Mouse (Mus musculus) lung, postnatal 0 days (tissue): ENCODE data around the gene Pcbp4. TPM values are rescaled to one million over a fixed set of nuclear protein-coding genes. Genes with fewer than 3 reads are reported as not detected.

Source experiments
- ATAC-seq: fragments of 200-750 bp; cut with Nextera tagmentation; 2 replicates; pipeline ENCODE4 v1.8.0; 2017; ENCODE audit warnings: moderate library complexity
- DNase-seq: peaks from one replicate; pipeline ENCODE4 v3.0.0-alpha.2; 2016; ENCODE audit warnings: low spot score
- H3K27ac ChIP-seq: fragments of 300-500 bp; sonication (generic); 2 replicates; pipeline ENCODE4 v1.5.1; 2014; ENCODE audit warnings: antibody characterized with exemption, mild to moderate bottlenecking, low read length, mixed read lengths
- H3K27me3 ChIP-seq: fragments of 300-500 bp; sonication (generic); replicated peaks from 2 replicates; pipeline ENCODE4 v1.6.1; 2014; ENCODE audit warnings: low read length, mixed read lengths; ENCODE audit not compliant: insufficient read depth
- H3K36me3 ChIP-seq: fragments of 300-500 bp; sonication (generic); 2 replicates; pipeline ENCODE4 v1.6.1; 2014; ENCODE audit warnings: low read length, mixed read lengths; ENCODE audit not compliant: insufficient read depth
- H3K4me1 ChIP-seq: fragments of 300-500 bp; sonication (generic); 2 replicates; pipeline ENCODE4 v1.6.1; 2014; ENCODE audit warnings: antibody characterized with exemption, low read depth, low read length, mixed read lengths; ENCODE audit not compliant: insufficient read depth
- H3K4me2 ChIP-seq: fragments of 300-500 bp; sonication (generic); replicated peaks from 2 replicates; pipeline ENCODE4 v1.6.1; 2014; ENCODE audit warnings: low read depth, mild to moderate bottlenecking, low read length, moderate library complexity, mixed read lengths
- H3K4me3 ChIP-seq: fragments of 300-500 bp; sonication (generic); 2 replicates; pipeline ENCODE4 v1.5.1; 2014; ENCODE audit warnings: low read depth, low read length
- H3K9ac ChIP-seq: fragments of 300-500 bp; sonication (generic); replicated peaks from 2 replicates; pipeline ENCODE4 v1.6.1; 2014; ENCODE audit warnings: low read depth, mild to moderate bottlenecking
- H3K9me3 ChIP-seq: fragments of 300-500 bp; sonication (generic); 2 replicates; pipeline ENCODE4 v1.6.1; 2016; ENCODE audit warnings: low read length, mixed read lengths
- CTCF ChIP-seq: IDR thresholded peaks from 2 replicates; pipeline ENCODE4 v1.5.1; 2016; ENCODE audit warnings: antibody characterized with exemption, mild to moderate bottlenecking
- EP300 ChIP-seq: IDR thresholded peaks from 2 replicates; pipeline ENCODE4 v1.6.1; 2016; ENCODE audit warnings: antibody characterized with exemption, mild to moderate bottlenecking, control low read depth
- WGBS: fragments of 180-500 bp; shearing (Covaris S2); extraction: QIAGEN DNeasy Blood & Tissue Kit; methylation state at CpG from one replicate; pipeline ENCODE4 v1.1.7; 2014; 5-methylcytosine and 5-hydroxymethylcytosine counted together
- polyA plus RNA-seq: library from polyadenylated mRNA; unstranded; fragments of >200 nt; fragmentation: Nextera tagmentation; extraction: Ambion mirVana; gene quantifications from 2 replicates; pipeline ENCODE4 v1.2.1, GENCODE M21; 2015

Gene Pcbp4
- polyA plus RNA-seq, 1 experiment from 2014 or later, result 29.4 TPM

DNA sequence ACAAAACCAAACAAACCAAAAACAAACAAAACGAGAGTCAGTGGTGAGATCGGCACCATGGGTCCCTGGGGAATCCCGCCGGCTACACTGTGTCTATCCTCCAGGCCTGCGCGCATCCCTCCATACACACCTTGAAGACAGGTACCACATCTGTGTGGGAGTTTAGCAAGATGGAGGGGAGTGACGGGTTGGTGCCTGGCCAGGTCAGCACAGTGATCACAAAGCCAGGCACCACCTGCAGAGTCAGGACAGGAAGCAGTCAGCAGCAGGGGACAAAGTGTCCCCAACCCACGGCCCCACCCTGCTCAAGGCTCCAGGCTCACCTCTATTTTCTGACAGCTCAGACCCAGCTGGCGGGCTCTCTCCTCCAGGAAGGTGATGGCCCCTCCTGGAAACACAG, 16.5 kb upstream of the Pcbp4 start:
- no peak for DNase-seq
- no peaks in the 10 kb centered on the region; the same call in 1 of the 2 replicates for H3K4me1 ChIP-seq
- ATAC-seq, result no peak
- H3K36me3 ChIP-seq, result peaks cover 11% of the 10 kb centered on the region; the same call in 1 of the 2 replicates
- no peak overlapping the region for H3K4me3 ChIP-seq
- WGBS, result 74% methylated on average over 9 of the region's 9 CpGs
- H3K27me3 ChIP-seq, result no peaks in the 10 kb centered on the region
- no peaks in the 10 kb centered on the region for H3K9me3 ChIP-seq
- no peak overlapping the region for H3K4me2 ChIP-seq
- TF ChIP-seq CTCF (no peak), EP300 (no peak)
- H3K27ac ChIP-seq, result no peak overlapping the region
- H3K9ac ChIP-seq, result no peak overlapping the region

DNA sequence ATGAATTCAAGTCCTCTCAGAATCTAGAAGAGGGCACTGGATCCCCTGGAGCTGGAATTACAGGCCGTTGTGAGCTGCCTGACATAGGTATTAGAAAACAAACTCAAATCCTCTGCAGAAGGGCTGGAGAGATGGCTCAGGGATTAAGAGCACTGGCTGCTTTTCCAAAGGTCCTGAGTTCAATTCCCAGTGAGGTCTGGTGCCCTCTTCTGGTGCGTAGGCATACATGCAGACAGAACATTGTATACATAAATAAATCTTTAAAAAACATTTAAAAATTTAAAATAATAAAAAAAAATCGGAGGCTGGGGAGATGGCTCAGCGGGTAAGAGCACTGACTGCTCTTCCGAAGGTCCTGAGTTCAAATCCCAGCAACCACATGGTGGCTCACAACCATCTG, 10.4 kb upstream of the Pcbp4 start:
- Histone ChIP-seq H3K4me2 (no peak overlapping the region), H3K4me3 (no peak overlapping the region), H3K27ac (no peak overlapping the region), H3K27me3 (no peaks in the 10 kb centered on the region), H3K4me1 (no peaks in the 10 kb centered on the region; the same call in 1 of the 2 replicates), H3K9ac (no peak overlapping the region), H3K36me3 (no peaks in the 10 kb centered on the region), H3K9me3 (no peaks in the 10 kb centered on the region)
- no peak for DNase-seq
- WGBS, result 80% methylated on average over 5 of the region's 5 CpGs
- TF ChIP-seq CTCF (peak; percentile 46), EP300 (no peak)
- ATAC-seq, result no peak

DNA sequence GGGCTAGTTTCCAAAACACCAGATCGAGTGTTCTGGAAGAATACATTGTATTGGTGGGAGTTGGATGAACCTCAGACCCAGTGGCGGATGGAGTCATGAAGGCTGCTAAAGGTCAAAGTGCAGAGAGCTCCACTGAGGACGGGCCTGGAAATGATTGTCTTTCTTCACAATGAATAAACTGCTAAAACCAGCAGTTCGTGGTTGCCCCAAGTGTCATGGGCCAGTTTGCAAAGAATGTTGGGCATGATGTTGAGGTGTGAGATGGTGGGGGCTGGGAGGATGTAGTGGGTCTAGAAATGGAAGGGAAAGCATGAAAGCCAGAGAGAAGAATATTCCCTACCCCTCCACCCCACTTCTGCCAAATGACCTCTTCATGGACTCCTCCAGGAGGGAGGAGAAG, 8.3 kb upstream of the Pcbp4 start:
- Histone ChIP-seq H3K4me2 (no peak overlapping the region), H3K4me1 (peaks cover 3% of the 10 kb centered on the region; the same call in 1 of the 2 replicates), H3K27me3 (no peaks in the 10 kb centered on the region), H3K36me3 (no peaks in the 10 kb centered on the region), H3K27ac (no peak overlapping the region), H3K4me3 (no peak overlapping the region), H3K9me3 (no peaks in the 10 kb centered on the region), H3K9ac (no peak overlapping the region)
- ATAC-seq (no peak), DNase-seq (no peak)
- no peak for TF ChIP-seq CTCF
- TF ChIP-seq EP300, result no peak
- 73% methylated on average over 4 of the region's 4 CpGs for WGBS

DNA sequence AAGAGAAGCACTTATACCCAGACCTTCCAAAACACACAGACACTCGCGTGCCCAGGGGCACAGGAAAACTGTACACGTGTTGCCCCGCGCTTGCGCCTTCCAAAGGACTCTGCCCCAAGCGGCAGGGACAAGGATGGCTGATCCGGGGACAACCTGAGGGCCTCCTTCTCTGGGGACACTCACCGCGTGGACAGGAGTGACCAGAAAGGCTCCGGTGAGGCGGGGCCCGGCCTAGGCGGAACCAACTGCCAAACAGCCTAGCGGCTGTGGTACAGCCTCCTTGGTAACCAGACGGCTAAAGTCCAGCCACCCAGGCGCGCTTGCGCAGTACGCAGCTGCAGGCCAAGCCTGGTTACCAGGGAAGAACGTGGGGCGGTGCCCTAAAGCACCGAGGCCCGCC, 5.7 kb upstream of the Pcbp4 start, which contains the start of the genes Abhd14b and Abhd14a:
TSS of gene Abhd14b (plus strand) at position 112 of the 400 bp plus-strand sequence.
TSS of gene Abhd14a (minus strand) at position 331 of the 400 bp plus-strand sequence.
- H3K36me3 ChIP-seq, result no peaks in the 10 kb centered on the region
- H3K9me3 ChIP-seq, result no peaks in the 10 kb centered on the region
- under 1% methylated on average over 24 of the region's 24 CpGs for WGBS
- ATAC-seq (peak; percentile 91), DNase-seq (peak; percentile 97)
- peak within 1 kb of the TSS; percentile 43 for H3K27ac ChIP-seq
- peak within 1 kb of the TSS; percentile 61 for H3K4me2 ChIP-seq
- H3K4me1 ChIP-seq, result peaks cover 3% of the 10 kb centered on the region; the same call in 1 of the 2 replicates
- no peaks in the 10 kb centered on the region for H3K27me3 ChIP-seq
- H3K4me3 ChIP-seq, result peak within 1 kb of the TSS; percentile 44
- TF ChIP-seq CTCF, result peak; percentile 74
- TF ChIP-seq EP300, result no peak
- peak within 1 kb of the TSS; percentile 39 for H3K9ac ChIP-seq

DNA sequence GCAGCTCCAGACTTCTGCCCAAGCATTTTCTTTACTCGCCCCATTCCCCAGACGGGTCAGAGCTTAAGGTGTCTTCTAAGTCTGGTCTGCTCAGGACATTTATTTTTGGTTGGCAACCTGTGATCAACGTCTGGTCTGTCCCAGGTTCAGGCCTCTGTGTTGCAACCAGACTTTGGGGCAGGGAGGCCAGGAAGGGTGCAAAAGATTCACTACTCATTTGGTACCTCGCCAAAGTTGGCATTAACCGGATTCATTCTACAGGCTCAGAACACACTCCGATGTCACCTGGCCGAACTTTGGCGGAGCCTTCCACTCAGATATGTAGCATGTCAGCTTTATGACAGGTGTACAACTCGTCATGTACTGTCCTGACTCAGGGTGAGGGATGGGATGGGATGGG, 5.1 kb upstream of the Pcbp4 start:
- H3K4me3 ChIP-seq, result peak overlapping the region; percentile 44
- 32% methylated on average over 9 of the region's 9 CpGs for WGBS
- no peaks in the 10 kb centered on the region for H3K9me3 ChIP-seq
- ATAC-seq (no peak), DNase-seq (no peak)
- H3K4me2 ChIP-seq, result peak overlapping the region; percentile 61
- no peaks in the 10 kb centered on the region for H3K36me3 ChIP-seq
- TF ChIP-seq CTCF (no peak), EP300 (no peak)
- no peak overlapping the region for H3K9ac ChIP-seq
- H3K27me3 ChIP-seq, result no peaks in the 10 kb centered on the region
- peaks cover 3% of the 10 kb centered on the region; the same call in 1 of the 2 replicates for H3K4me1 ChIP-seq
- H3K27ac ChIP-seq, result peak overlapping the region; percentile 43

DNA sequence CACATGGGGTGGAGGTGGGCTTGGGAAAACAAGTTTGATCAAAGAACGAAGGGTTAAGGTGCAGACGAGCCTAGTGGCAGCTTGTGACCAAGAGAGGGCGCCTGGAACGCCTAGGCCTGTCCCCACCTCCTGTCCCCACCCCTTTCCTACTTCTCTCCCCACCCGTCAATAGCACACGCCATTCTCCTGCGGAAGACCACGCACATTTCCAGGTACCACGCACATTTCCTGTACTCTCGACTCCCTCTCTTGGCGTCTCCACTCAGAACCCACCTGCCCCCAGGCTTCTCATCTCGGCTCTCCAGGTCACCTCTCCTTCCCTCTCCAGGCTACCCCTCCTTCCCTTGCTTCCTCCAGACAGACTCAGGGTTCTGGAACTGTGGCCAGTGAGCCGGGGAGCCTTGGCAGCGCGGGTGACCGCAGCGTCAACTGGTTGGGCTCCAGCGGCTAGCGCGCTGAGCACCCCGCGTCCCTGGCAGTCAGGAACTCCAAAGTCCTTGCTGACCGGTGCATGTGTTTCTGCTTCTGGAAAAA, 4.5 kb upstream of the Pcbp4 start:
- Histone ChIP-seq H3K27me3 (no peaks in the 10 kb centered on the region), H3K27ac (peak overlapping the region; percentile 43; the same call in 1 of the 2 replicates), H3K9ac (peak overlapping the region; percentile 37; the same call in 1 of the 2 replicates), H3K9me3 (no peaks in the 10 kb centered on the region), H3K4me2 (peak overlapping the region; percentile 61), H3K36me3 (no peaks in the 10 kb centered on the region), H3K4me3 (peak overlapping the region; percentile 44), H3K4me1 (peaks cover 3% of the 10 kb centered on the region; the same call in 1 of the 2 replicates)
- ATAC-seq (peak; percentile 73), DNase-seq (peak; percentile 96)
- WGBS, result 0% methylated on average over 23 of the region's 23 CpGs
- peak; percentile 83 for TF ChIP-seq CTCF
- no peak for TF ChIP-seq EP300
